Mouse (Mus musculus) spleen, adult 2 months (tissue): ENCODE measurements at regions not wholly inside any gene's neighbourhood (a gene's known extent, or its start where the extent isn't known, plus 50 kb on each side); places are given as distances from the start of the nearest gene placed in this dataset.

Source experiments
- DNase-seq, 2 experiments: peaks; one replicate each; pipeline versions ENCODE4 v3.0.0 to v3.0.0-alpha.2; 2012 to 2021; ENCODE audit warnings: low spot score in 2 of 2, low read depth in 1 of 2
- H3K27ac ChIP-seq: fragments of 200-500 bp; 2 replicates; pipeline ENCODE4 v1.5.1; 2012; ENCODE audit warnings: low read length, inconsistent platforms; ENCODE audit not compliant: insufficient read depth
- H3K27me3 ChIP-seq: fragments of 200-500 bp; 2 replicates; pipeline ENCODE4 v1.6.1; 2012; ENCODE audit warnings: mild to moderate bottlenecking, moderate library complexity, low read length, inconsistent platforms; ENCODE audit not compliant: control insufficient read depth, insufficient read depth
- H3K36me3 ChIP-seq: fragments of 200-500 bp; 2 replicates; pipeline ENCODE4 v1.6.1; 2012; ENCODE audit warnings: mild to moderate bottlenecking, low read length, inconsistent platforms; ENCODE audit not compliant: control insufficient read depth, insufficient read depth
- H3K4me1 ChIP-seq: fragments of 200-500 bp; 2 replicates; pipeline ENCODE4 v1.6.1; 2011; ENCODE audit warnings: inconsistent platforms; ENCODE audit not compliant: control insufficient read depth, insufficient read depth, insufficient read length
- H3K4me3 ChIP-seq: fragments of 200-500 bp; 2 replicates; pipeline ENCODE4 v1.5.1; 2011; ENCODE audit warnings: mild to moderate bottlenecking, inconsistent platforms; ENCODE audit not compliant: insufficient read depth, insufficient read length; ENCODE audit errors: extremely low read depth
- CTCF ChIP-seq: fragments of 200-500 bp; IDR thresholded peaks from 2 replicates; pipeline ENCODE4 v1.5.1; 2011; ENCODE audit warnings: mild to moderate bottlenecking, inconsistent platforms; ENCODE audit not compliant: insufficient read depth, insufficient read length, insufficient replicate concordance; ENCODE audit errors: extremely low read depth
- POLR2A ChIP-seq: fragments of 200-500 bp; IDR thresholded peaks from 2 replicates; pipeline ENCODE4 v1.6.1; 2011; ENCODE audit warnings: low read depth, low read length, inconsistent platforms
- WGBS: fragments of 180-500 bp; shearing (Covaris S2); methylation state at CpG from one replicate; pipeline ENCODE4 v1.1.7; 2018; 5-methylcytosine and 5-hydroxymethylcytosine counted together

GRCm38 (mm10) chr5:96931576-96932152 lies 65.8 kb upstream of the Bmp2k start:
- Histone ChIP-seq H3K27ac (no peak overlapping the region), H3K4me1 (peaks cover 2% of the 10 kb centered on the region; the same call in 1 of the 2 replicates), H3K36me3 (no peaks in the 10 kb centered on the region), H3K27me3 (no peaks in the 10 kb centered on the region), H3K4me3 (no peak overlapping the region)
- no peak for TF ChIP-seq POLR2A
- no peak for TF ChIP-seq CTCF
- WGBS = 79% methylated on average over 4 of the region's 4 CpGs
- no peak for DNase-seq

- no peak for DNase-seq
- Histone ChIP-seq H3K4me1 (peaks cover 2% of the 10 kb centered on the region; the same call in 1 of the 2 replicates), H3K27me3 (no peaks in the 10 kb centered on the region), H3K36me3 (no peaks in the 10 kb centered on the region), H3K27ac (peak overlapping the region; percentile 71), H3K4me3 (no peak overlapping the region)
- TF ChIP-seq CTCF (no peak), POLR2A (no peak)
- 41% methylated on average over 3 of the region's 3 CpGs for WGBS
These were observed 61.2 kb upstream of the Bmp2k start for GRCm38 (mm10) chr5:96936239-96936638.

GRCm38 (mm10) chr5:96938718-96939117 lies 58.8 kb upstream of the Bmp2k start:
- WGBS = 74% methylated on average over 11 of the region's 11 CpGs
- no peaks in the 10 kb centered on the region for H3K27me3 ChIP-seq
- no peaks in the 10 kb centered on the region for H3K36me3 ChIP-seq
- no peak overlapping the region for H3K4me3 ChIP-seq
- no peak for DNase-seq
- no peak overlapping the region for H3K27ac ChIP-seq
- TF ChIP-seq CTCF (no peak), POLR2A (no peak)
- peaks cover 2% of the 10 kb centered on the region; the same call in 1 of the 2 replicates for H3K4me1 ChIP-seq

GRCm38 (mm10) chr5:96939273-96939672 lies 58.2 kb upstream of the Bmp2k start:
- no peak overlapping the region for H3K27ac ChIP-seq
- no peaks in the 10 kb centered on the region for H3K27me3 ChIP-seq
- peaks cover 2% of the 10 kb centered on the region; the same call in 1 of the 2 replicates for H3K4me1 ChIP-seq
- H3K4me3 ChIP-seq = no peak overlapping the region
- WGBS = 97% methylated on average over 1 of the region's 1 CpGs
- no peaks in the 10 kb centered on the region for H3K36me3 ChIP-seq
- TF ChIP-seq POLR2A = no peak
- no peak for TF ChIP-seq CTCF
- no peak for DNase-seq

- 85% methylated on average over 12 of the region's 12 CpGs for WGBS
- H3K27me3 ChIP-seq = no peaks in the 10 kb centered on the region
These were observed 57.1 kb upstream of the Bmp2k start for GRCm38 (mm10) chr5:96940170-96941086.

GRCm38 (mm10) chr5:96941087-96941468 lies 56.4 kb upstream of the Bmp2k start:
- DNase-seq = no peak
- 69% methylated on average over 7 of the region's 7 CpGs for WGBS
- Histone ChIP-seq H3K4me1 (peaks cover 1% of the 10 kb centered on the region), H3K4me3 (no peak overlapping the region), H3K27me3 (no peaks in the 10 kb centered on the region), H3K27ac (no peak overlapping the region), H3K36me3 (no peaks in the 10 kb centered on the region)
- TF ChIP-seq POLR2A = no peak
- TF ChIP-seq CTCF = no peak

More at GRCm38 (mm10) chr5:96940170-96941086, 57.1 kb upstream of the Bmp2k start:
- DNase-seq = no peak
- Histone ChIP-seq H3K36me3 (no peaks in the 10 kb centered on the region), H3K4me1 (peaks cover 2% of the 10 kb centered on the region; the same call in 1 of the 2 replicates), H3K4me3 (no peak overlapping the region), H3K27ac (no peak overlapping the region)
- TF ChIP-seq POLR2A = no peak
- TF ChIP-seq CTCF = no peak

- no peaks in the 10 kb centered on the region for H3K27me3 ChIP-seq
- 93% methylated on average over 2 of the region's 2 CpGs for WGBS
- no peaks in the 10 kb centered on the region for H3K36me3 ChIP-seq
- no peak overlapping the region for H3K4me3 ChIP-seq
- H3K4me1 ChIP-seq = no peaks in the 10 kb centered on the region; the same call in 1 of the 2 replicates
- no peak for TF ChIP-seq POLR2A
- no peak for TF ChIP-seq CTCF
- no peak overlapping the region for H3K27ac ChIP-seq
- DNase-seq = no peak
These were observed 56.0 kb upstream of the Bmp2k start for GRCm38 (mm10) chr5:96941518-96941917.
